Mouse (Mus musculus): ENCODE data around the gene Defa2. TPM values are rescaled to one million over a fixed set of nuclear protein-coding genes. Genes with fewer than 3 reads are reported as not detected.

The Defa2 gene
- not detected in 2 replicates for polyA plus RNA-seq (2012; rRNA removed)

DNA sequence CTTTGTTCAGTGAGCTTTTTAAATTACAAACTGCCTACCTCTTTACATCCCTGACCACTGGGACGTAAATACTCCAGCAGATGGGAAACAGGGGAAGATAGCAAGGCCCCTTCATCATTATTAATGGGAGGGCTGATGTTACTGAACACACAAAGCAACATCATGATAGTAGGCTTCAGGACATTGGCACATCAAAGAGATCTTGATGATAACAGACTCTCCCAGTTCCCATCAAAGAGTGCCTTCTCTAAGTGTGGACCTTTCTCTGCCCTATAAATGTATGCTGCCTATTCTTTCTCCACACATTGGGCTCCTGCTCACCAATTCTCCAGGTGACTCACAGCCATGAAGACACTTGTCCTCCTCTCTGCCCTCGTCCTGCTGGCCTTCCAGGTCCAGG is at the start of gene Defa2:
Gene Defa2 (plus strand): TSS at position 301 of the 400 bp plus-strand sequence.

DNA sequence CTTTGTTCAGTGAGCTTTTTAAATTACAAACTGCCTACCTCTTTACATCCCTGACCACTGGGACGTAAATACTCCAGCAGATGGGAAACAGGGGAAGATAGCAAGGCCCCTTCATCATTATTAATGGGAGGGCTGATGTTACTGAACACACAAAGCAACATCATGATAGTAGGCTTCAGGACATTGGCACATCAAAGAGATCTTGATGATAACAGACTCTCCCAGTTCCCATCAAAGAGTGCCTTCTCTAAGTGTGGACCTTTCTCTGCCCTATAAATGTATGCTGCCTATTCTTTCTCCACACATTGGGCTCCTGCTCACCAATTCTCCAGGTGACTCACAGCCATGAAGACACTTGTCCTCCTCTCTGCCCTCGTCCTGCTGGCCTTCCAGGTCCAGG is 13.2 kb downstream of the Defa2 start, which contains the start of gene Defa33:
Gene Defa33 (plus strand): TSS at position 301 of the 400 bp plus-strand sequence.

DNA sequence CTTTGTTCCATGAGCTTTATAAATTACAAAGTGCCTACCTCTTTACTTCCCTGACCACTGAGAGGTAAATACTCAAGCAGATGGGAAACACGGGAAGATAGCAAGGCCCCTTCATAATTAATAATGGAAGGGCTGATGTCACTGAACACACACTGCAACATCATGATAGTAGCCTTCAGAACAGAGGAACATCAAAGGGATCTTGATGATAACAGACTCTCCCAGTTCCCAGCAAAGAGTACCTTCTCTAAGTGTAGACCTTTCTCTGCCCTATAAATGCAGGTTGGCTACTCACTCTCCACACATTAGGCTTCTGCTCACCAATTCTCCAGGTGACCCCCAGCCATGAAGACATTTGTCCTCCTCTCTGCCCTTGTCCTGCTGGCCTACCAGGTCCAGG is 48.8 kb downstream of the Defa2 start, which contains the start of gene Defa36:
Gene Defa36 (plus strand): TSS at position 301 of the 400 bp plus-strand sequence.

Other genes starting within 250 kb of the Defa2 start
- 0.29 TPM in 1 of 2 replicates, not detected in the other for gene Defa30, start 243.9 kb upstream of the Defa2 start, polyA plus RNA-seq (2012; rRNA removed)
- not detected in 2 replicates for gene Defa22, start 216.2 kb upstream of the Defa2 start, polyA plus RNA-seq (2012; rRNA removed)
- not detected in 2 replicates for gene Defa31, start 186.9 kb upstream of the Defa2 start, polyA plus RNA-seq (2012; rRNA removed)
- not detected in 2 replicates for gene Gm15293, start 177.0 kb upstream of the Defa2 start, polyA plus RNA-seq (2012; rRNA removed)
- not detected in 2 replicates for gene Gm15292, start 128.8 kb upstream of the Defa2 start, polyA plus RNA-seq (2012; rRNA removed)
- gene Defa27, start 63.0 kb upstream of the Defa2 start, polyA plus RNA-seq (2012; rRNA removed): not detected in 2 replicates
- gene Defa29, start 51.5 kb upstream of the Defa2 start, polyA plus RNA-seq (2012; rRNA removed): not detected in 2 replicates
- not detected in 2 replicates for gene Defa33, start 13.3 kb downstream of the Defa2 start, polyA plus RNA-seq (2012; rRNA removed)
- gene Defa36, start 48.9 kb downstream of the Defa2 start, polyA plus RNA-seq (2012; rRNA removed): not detected in 2 replicates
- not detected in 2 replicates for gene Gm7849, start 78.0 kb downstream of the Defa2 start, polyA plus RNA-seq (2012; rRNA removed)
- gene Defa20, start 130.7 kb downstream of the Defa2 start, polyA plus RNA-seq (2012; rRNA removed): not detected in 2 replicates
- gene Defa32, start 150.5 kb downstream of the Defa2 start, polyA plus RNA-seq (2012; rRNA removed): not detected in 2 replicates
- gene Defa37, start 186.9 kb downstream of the Defa2 start, polyA plus RNA-seq (2012; rRNA removed): not detected in 2 replicates
- gene Defa28, start 204.5 kb downstream of the Defa2 start, polyA plus RNA-seq (2012; rRNA removed): not detected in 2 replicates
- gene Gm7861, start 216.0 kb downstream of the Defa2 start, polyA plus RNA-seq (2012; rRNA removed): not detected in 2 replicates
- not detected in 2 replicates for gene Defa26, start 239.7 kb downstream of the Defa2 start, polyA plus RNA-seq (2012; rRNA removed)